Mouse (Mus musculus) c-Kit-positive CD71-positive TER-119-negative erythroid progenitor cells, embryonic 14.5 days (primary cell): Measurements from ENCODE around the gene P2ry2.

Experiments used
- DNase-seq: peaks from one replicate; pipeline ENCODE4 v3.0.0-alpha.2; 2013; ENCODE audit warnings: low read depth

The P2ry2 gene

DNA sequence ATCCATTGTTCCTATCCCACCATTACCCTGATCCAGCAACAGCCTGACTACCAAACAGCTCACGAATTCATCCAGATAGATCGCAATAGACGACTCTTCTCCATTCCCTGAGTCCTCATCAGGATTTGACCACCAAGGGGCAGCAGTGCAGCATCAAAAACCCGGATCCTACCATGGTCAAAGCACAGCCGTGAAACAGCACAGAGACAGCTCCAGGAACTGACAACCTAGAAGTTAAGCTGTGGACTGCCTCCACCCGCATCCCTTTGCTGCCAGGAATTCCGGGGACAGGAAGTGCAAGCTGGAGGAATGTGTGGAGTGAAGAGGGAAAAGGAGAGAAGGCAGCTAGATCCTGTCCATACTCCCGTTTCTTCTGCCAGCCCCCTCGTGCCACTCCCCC, 24.6 kb downstream of the P2ry2 start:
- no peak for DNase-seq

- DNase-seq = no peak
Measured at GRCm38 (mm10) chr7:100984452-100985395, 27.9 kb downstream of the P2ry2 start.

- no peak for DNase-seq
Measured at GRCm38 (mm10) chr7:100979175-100979574, 33.5 kb downstream of the P2ry2 start.

DNA sequence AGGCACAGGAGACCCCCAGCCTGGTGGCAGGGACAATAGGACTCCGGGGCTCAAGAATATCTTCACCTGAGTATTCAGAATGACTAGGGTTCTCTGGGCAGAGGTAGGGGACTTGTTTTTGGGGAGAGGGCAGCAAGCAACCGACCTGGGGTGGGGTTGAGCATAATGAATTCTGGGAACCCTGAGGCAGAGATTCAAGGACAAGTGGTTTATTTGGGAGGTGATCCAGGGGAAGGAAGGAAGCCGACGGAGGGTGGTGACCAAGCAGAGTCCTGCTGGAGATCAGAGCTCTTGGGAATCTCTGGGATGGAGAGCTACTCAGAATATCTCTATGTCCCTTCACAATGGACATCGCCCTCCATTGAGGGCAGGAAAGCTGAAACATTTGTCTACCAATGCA, 34.5 kb downstream of the P2ry2 start:
- DNase-seq = no peak

GRCm38 (mm10) chr7:100974135-100974903, 38.3 kb downstream of the P2ry2 start, which contains the start of gene P2ry6:
TSS of gene P2ry6 (minus strand) at chr7:100974649.
- DNase-seq = no peak

DNA sequence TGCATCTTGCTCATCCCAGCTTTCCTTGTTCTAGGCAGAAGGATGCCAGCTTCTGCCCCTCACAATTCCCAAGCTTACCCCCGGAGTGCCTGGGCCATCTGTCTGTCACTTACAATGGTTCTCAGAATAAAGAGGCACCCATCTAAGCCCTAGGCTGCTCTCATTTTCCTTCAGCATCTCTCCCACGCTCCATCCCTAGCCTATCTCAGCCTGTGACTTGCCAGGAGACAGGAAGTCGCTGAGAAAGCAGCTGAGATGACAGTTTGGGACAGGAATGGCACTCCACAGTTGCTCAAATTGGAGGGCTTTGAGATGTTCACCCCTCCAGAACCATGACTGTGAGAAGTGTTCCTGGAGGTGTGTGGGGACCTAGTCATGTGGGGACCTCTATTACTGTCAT, 39.8 kb downstream of the P2ry2 start:
- no peak for DNase-seq

DNA sequence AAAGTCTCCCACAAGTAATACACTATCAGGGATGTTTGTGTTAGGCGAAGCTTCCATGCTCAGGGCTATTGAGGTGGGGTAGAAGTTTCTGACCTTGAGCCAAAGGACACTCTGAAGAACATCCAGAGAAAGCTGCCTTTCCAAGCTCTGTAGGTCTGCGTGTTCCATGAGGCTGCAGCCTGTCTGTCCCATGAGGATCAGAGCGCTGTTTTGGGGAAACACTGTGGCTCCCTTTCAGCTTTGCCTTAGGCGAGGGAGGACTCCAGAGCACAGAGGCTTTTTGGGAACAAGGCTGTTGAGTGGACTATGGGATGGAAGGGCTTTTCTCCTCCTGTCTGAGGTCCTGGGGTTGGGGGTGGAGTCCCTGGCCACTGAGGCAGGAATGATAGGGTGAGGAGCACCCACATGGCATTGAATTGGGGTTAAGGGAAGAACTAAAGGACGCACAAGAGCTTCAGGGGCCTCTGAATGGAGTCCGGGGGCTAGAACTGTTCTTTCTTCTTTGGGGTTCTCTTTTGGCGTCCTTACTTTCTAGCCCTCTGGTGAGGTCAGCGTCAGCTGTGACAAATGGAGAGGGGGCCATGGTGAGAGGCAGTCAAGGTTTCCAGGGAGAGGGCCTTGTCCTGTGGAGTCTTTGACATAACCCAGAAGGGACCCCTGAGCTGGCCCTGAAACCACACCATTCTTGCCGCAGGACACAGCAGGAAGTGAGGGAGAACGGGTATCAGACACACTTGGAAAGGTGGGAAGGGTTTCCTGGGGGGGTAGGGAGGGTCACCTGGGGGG, 43.6 kb downstream of the P2ry2 start:
- DNase-seq = no peak

- DNase-seq = no peak
Measured at GRCm38 (mm10) chr7:100968376-100968775, 44.3 kb downstream of the P2ry2 start.

GRCm38 (mm10) chr7:100967850-100968249, 44.8 kb downstream of the P2ry2 start:
- DNase-seq = no peak

DNA sequence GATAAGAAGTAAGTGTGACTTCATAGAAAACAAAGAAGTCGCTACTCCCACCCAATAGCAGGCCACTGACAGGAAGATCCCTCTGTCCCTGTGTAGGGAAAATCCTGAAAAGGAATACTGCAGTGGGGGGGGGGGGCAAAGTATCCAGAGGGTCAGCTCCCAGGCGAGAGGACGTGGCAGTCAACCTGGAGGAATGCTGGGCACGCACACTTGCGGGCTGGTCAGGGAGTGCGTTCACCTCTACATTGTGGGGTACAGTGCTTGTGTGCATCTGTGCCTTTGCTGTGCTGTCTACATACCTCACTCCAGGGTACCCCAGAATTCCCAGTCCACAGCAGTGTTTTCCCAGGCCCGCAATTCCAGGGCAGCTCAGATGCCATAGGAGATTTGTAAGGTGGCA, 46.7 kb downstream of the P2ry2 start:
- DNase-seq = no peak

DNA sequence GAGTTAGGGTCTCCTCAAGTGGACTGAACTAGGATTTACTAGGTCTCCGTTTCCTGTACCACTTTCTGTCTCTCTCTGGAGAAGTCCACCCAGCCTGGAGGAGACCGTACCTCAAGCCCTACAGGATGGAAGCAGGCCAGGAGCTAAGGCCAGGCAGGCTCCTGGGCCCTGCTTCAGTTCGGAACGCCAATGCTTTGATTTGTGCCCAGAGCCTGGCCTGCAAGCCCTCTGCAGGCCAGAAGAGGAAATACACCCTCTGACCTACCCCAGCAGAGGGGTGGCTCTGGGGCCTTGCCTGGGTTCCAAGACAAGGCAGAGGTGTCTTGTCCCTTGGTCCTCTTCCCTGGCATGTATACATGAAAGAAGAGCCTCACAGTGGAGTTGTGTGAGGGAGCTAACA, 47.6 kb downstream of the P2ry2 start:
- no peak for DNase-seq

- DNase-seq = no peak
Measured at GRCm38 (mm10) chr7:100964242-100964641, 48.4 kb downstream of the P2ry2 start.

- DNase-seq = no peak
Measured at GRCm38 (mm10) chr7:100963381-100963780, 49.3 kb downstream of the P2ry2 start.

DNA sequence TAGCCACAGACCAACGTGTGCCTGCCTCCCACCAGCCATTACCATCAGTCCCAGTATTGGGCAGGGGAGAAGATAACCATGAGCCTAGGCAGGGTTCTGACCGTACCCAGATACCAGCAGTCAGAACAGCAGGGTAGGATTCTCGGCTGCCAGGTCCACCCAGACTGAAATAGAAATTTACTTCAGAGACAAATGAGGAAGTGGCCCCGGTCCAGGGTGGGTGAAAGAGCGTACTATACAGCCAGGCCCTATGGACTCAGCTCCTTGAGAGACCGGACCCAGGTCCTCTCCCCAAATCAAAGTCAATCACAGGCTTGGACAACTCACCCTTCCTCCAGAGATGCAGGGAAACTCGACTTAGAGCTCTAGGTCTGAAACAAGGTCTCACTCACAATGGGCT, 51.5 kb downstream of the P2ry2 start:
- no peak for DNase-seq

- no peak for DNase-seq
Measured at GRCm38 (mm10) chr7:100960462-100960861, 52.2 kb downstream of the P2ry2 start.

DNA sequence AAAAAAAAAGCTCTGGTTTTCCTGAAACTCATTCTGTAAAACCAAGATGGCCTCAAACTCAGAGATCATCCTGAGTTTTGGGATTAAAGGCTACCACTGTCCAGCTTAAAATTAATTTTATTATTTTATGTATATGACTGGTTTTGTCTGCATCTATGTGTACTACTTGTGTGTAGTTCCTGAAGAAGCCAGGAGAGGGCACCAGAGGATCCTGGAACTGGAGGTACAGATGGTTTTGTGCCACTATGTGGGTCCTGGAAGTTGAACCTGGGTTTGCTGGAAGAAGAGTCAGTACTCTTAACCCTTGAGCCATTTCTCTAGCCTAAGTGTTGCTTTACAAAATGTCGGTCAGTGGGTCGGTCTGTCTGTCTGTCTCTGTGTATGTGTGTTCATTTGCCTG, 54.2 kb downstream of the P2ry2 start:
- peak; percentile 27 for DNase-seq

- no peak for DNase-seq
Measured at GRCm38 (mm10) chr7:100952686-100953085, 60.0 kb downstream of the P2ry2 start.

- no peak for DNase-seq
Measured at GRCm38 (mm10) chr7:100951903-100952302, 60.8 kb downstream of the P2ry2 start.

DNA sequence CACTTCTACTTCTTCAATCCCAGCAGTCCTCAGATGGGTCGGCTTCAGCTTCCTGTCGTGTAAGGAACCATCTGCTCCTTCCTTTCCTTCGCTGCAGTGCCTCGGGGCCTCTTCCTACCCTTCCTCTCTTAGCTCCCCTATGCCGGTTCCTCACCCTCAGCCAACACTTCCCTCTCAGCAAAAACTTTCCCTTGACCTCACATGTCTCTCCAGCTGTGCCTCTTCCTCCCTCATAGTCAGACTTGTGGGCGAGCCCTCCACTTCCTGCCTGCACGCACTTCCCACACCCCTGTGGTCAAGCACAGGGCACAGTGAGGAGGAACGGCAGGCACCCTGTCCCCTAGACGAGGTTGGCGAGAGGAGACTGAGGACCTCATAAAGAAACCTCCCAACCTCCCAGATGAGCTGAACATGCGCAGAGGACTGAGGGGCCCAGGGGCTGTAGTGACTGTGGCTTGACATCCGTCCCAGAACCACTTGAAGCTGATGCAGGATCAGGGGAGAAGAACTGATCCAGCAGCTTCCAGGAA, 62.1 kb downstream of the P2ry2 start:
- no peak for DNase-seq

GRCm38 (mm10) chr7:100950031-100950430, 62.6 kb downstream of the P2ry2 start:
- DNase-seq = no peak
